Mouse (Mus musculus): ENCODE measurements around the gene Cngb1.

The Cngb1 gene

GRCm38 (mm10) chr8:95191497-95192175 is 114.7 kb downstream of the Cngb1 start:
- no peak for DNase-seq

Data from layer of hippocampus, adult 9-11 months (tissue).